Mouse (Mus musculus): ENCODE measurements around the gene Itga9.

DNA sequence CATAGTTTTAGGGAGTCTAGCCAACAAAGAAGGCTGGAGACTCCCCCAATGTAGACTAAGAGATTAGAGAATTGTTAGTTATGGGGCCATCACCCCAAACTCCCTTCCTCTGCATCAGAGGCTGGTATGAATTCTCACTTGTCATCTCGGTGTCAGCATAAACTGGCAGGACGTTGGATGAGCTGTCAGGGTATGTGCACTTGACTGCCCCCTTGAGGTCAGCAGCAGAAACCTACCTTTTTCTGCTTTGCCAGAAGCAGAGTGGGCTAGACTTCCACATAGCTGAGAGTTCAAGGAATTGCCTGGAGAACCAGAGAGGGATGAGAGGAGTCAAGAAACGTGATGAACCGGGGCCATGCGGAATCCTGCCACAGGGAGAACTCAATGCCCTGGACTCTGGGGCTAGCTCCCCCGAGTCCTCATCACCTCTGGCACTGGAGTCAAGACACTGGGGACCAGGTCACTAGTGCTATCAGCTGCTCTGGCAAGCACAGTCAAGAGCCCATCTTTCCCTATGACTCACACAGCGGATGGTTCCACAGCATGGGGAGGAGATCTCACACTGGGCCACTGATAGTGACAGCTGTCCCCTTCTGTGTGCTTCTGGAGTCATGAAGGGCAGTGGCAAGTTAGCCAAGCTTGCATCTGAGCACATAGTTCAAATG, 274.9 kb downstream of the Itga9 start:
- peak; percentile 67 for TF ChIP-seq CTCF (conservative IDR thresholded peaks at IDR 0.05; ENCODE audit: insufficient read depth, insufficient read length, low read depth, low read length)
- TF ChIP-seq POLR2A (IDR thresholded peaks at IDR 0.05; ENCODE audit: low read depth, low read length): no peak
